Mouse (Mus musculus) embryonic facial prominence, embryonic 12.5 days (tissue): ENCODE data around the gene Sergef. TPM values are rescaled to one million over a fixed set of nuclear protein-coding genes. Genes with fewer than 3 reads are reported as not detected.

Experiments
- ATAC-seq: fragments of 200-750 bp; cut with Nextera tagmentation; 2 replicates; pipeline ENCODE4 v1.8.0; 2017; ENCODE audit not compliant: insufficient number of reproducible peaks, insufficient read depth, low FRiP score, low TSS enrichment
- H3K27ac ChIP-seq: fragments of 300-500 bp; sonication (generic); 2 replicates; pipeline ENCODE4 v1.5.1; 2016; ENCODE audit warnings: mild to moderate bottlenecking
- H3K27me3 ChIP-seq: fragments of 300-500 bp; sonication (generic); 2 replicates; pipeline ENCODE4 v1.6.1; 2016; ENCODE audit warnings: mild to moderate bottlenecking, moderate library complexity
- H3K36me3 ChIP-seq: fragments of 300-500 bp; sonication (generic); 2 replicates; pipeline ENCODE4 v1.6.1; 2016; ENCODE audit warnings: mild to moderate bottlenecking
- H3K4me1 ChIP-seq: fragments of 300-500 bp; sonication (generic); 2 replicates; pipeline ENCODE4 v1.6.1; 2016
- H3K4me2 ChIP-seq: fragments of 300-500 bp; sonication (generic); replicated peaks from 2 replicates; pipeline ENCODE4 v1.6.1; 2016; ENCODE audit warnings: mild to moderate bottlenecking, moderate library complexity
- H3K4me3 ChIP-seq: fragments of 300-500 bp; sonication (generic); 2 replicates; pipeline ENCODE4 v1.5.1; 2016; ENCODE audit warnings: mild to moderate bottlenecking
- H3K9ac ChIP-seq: fragments of 300-500 bp; sonication (generic); 2 replicates; pipeline ENCODE4 v1.6.1; 2016; ENCODE audit warnings: mild to moderate bottlenecking, moderate library complexity
- H3K9me3 ChIP-seq: fragments of 300-500 bp; sonication (generic); 2 replicates; pipeline ENCODE4 v1.6.1; 2016; ENCODE audit warnings: mild to moderate bottlenecking, moderate library complexity
- WGBS: fragments of 180-500 bp; shearing (Covaris S2); methylation state at CpG from one replicate; pipeline ENCODE4 v1.1.7; 2016; 5-methylcytosine and 5-hydroxymethylcytosine counted together
- polyA plus RNA-seq: library from polyadenylated mRNA; unstranded; fragments of >200 nt; fragmentation: Nextera tagmentation; extraction: Ambion mirVana; gene quantifications from 2 replicates; pipeline ENCODE4 v1.2.1, GENCODE M21; 2016

Gene Sergef
- polyA plus RNA-seq, 1 experiment from 2014 or later, result 14.1 TPM

- Histone ChIP-seq H3K27me3 (no peaks in the 10 kb centered on the region), H3K4me2 (no peak overlapping the region), H3K27ac (no peak overlapping the region), H3K36me3 (no peaks in the 10 kb centered on the region), H3K4me3 (no peak overlapping the region), H3K9ac (no peak overlapping the region), H3K9me3 (no peaks in the 10 kb centered on the region), H3K4me1 (peaks cover 4% of the 10 kb centered on the region; the same call in 1 of the 2 replicates)
- no peak for ATAC-seq
- WGBS, result 66% methylated on average over 7 of the region's 7 CpGs
Observed at GRCm38 (mm10) chr7:46554003-46554402, 85.6 kb downstream of the Sergef start.

GRCm38 (mm10) chr7:46551935-46552752, 87.5 kb downstream of the Sergef start:
- H3K27ac ChIP-seq, result no peak overlapping the region
- no peak overlapping the region for H3K4me2 ChIP-seq
- WGBS, result 60% methylated on average over 20 of the region's 20 CpGs
- H3K27me3 ChIP-seq, result no peaks in the 10 kb centered on the region
- H3K4me1 ChIP-seq, result peaks cover 4% of the 10 kb centered on the region; the same call in 1 of the 2 replicates
- H3K9me3 ChIP-seq, result no peaks in the 10 kb centered on the region
- no peak for ATAC-seq
- no peaks in the 10 kb centered on the region for H3K36me3 ChIP-seq
- H3K9ac ChIP-seq, result no peak overlapping the region
- no peak overlapping the region for H3K4me3 ChIP-seq

GRCm38 (mm10) chr7:46551173-46551572, 88.4 kb downstream of the Sergef start:
- no peaks in the 10 kb centered on the region for H3K36me3 ChIP-seq
- no peak overlapping the region for H3K4me3 ChIP-seq
- H3K27me3 ChIP-seq, result no peaks in the 10 kb centered on the region
- no peak overlapping the region for H3K27ac ChIP-seq
- no peaks in the 10 kb centered on the region for H3K9me3 ChIP-seq
- no peak for ATAC-seq
- peaks cover 4% of the 10 kb centered on the region; the same call in 1 of the 2 replicates for H3K4me1 ChIP-seq
- H3K4me2 ChIP-seq, result no peak overlapping the region
- WGBS, result 80% methylated on average over 7 of the region's 7 CpGs
- no peak overlapping the region for H3K9ac ChIP-seq

- H3K9me3 ChIP-seq, result no peaks in the 10 kb centered on the region
- ATAC-seq, result no peak
- no peak overlapping the region for H3K4me2 ChIP-seq
- H3K4me1 ChIP-seq, result peaks cover 4% of the 10 kb centered on the region; the same call in 1 of the 2 replicates
- WGBS, result 86% methylated on average over 3 of the region's 3 CpGs
- no peaks in the 10 kb centered on the region for H3K36me3 ChIP-seq
- H3K4me3 ChIP-seq, result no peak overlapping the region
- H3K9ac ChIP-seq, result no peak overlapping the region
- H3K27me3 ChIP-seq, result no peaks in the 10 kb centered on the region
- no peak overlapping the region for H3K27ac ChIP-seq
Observed at GRCm38 (mm10) chr7:46548124-46548523, 91.5 kb downstream of the Sergef start.

GRCm38 (mm10) chr7:46547642-46548041, 92.0 kb downstream of the Sergef start:
- H3K9ac ChIP-seq, result no peak overlapping the region
- WGBS, result 96% methylated on average over 3 of the region's 3 CpGs
- ATAC-seq, result no peak
- H3K4me1 ChIP-seq, result peaks cover 4% of the 10 kb centered on the region; the same call in 1 of the 2 replicates
- H3K4me3 ChIP-seq, result no peak overlapping the region
- H3K9me3 ChIP-seq, result no peaks in the 10 kb centered on the region
- no peak overlapping the region for H3K4me2 ChIP-seq
- no peaks in the 10 kb centered on the region for H3K27me3 ChIP-seq
- H3K36me3 ChIP-seq, result no peaks in the 10 kb centered on the region
- no peak overlapping the region for H3K27ac ChIP-seq

GRCm38 (mm10) chr7:46546539-46546938, 93.1 kb downstream of the Sergef start:
- no peak overlapping the region for H3K27ac ChIP-seq
- no peak for ATAC-seq
- H3K4me2 ChIP-seq, result no peak overlapping the region
- WGBS, result 60% methylated on average over 4 of the region's 4 CpGs
- no peaks in the 10 kb centered on the region for H3K27me3 ChIP-seq
- no peak overlapping the region for H3K4me3 ChIP-seq
- no peak overlapping the region for H3K9ac ChIP-seq
- H3K4me1 ChIP-seq, result no peaks in the 10 kb centered on the region
- no peaks in the 10 kb centered on the region for H3K9me3 ChIP-seq
- H3K36me3 ChIP-seq, result no peaks in the 10 kb centered on the region

GRCm38 (mm10) chr7:46544195-46544641, 95.4 kb downstream of the Sergef start:
- ATAC-seq, result no peak
- Histone ChIP-seq H3K27me3 (no peaks in the 10 kb centered on the region), H3K36me3 (no peaks in the 10 kb centered on the region), H3K9ac (no peak overlapping the region), H3K4me2 (no peak overlapping the region), H3K9me3 (no peaks in the 10 kb centered on the region), H3K4me1 (no peaks in the 10 kb centered on the region), H3K4me3 (no peak overlapping the region), H3K27ac (no peak overlapping the region)
- 78% methylated on average over 12 of the region's 12 CpGs for WGBS

GRCm38 (mm10) chr7:46542117-46542516, 97.5 kb downstream of the Sergef start:
- no peaks in the 10 kb centered on the region for H3K27me3 ChIP-seq
- H3K27ac ChIP-seq, result no peak overlapping the region
- ATAC-seq, result no peak
- H3K4me1 ChIP-seq, result no peaks in the 10 kb centered on the region
- H3K9me3 ChIP-seq, result no peaks in the 10 kb centered on the region
- WGBS, result 85% methylated on average over 3 of the region's 3 CpGs
- H3K36me3 ChIP-seq, result no peaks in the 10 kb centered on the region
- H3K4me2 ChIP-seq, result no peak overlapping the region
- no peak overlapping the region for H3K9ac ChIP-seq
- H3K4me3 ChIP-seq, result no peak overlapping the region

- Histone ChIP-seq H3K9me3 (no peaks in the 10 kb centered on the region), H3K4me2 (no peak overlapping the region), H3K4me1 (peaks cover 3% of the 10 kb centered on the region; the same call in 1 of the 2 replicates), H3K9ac (no peak overlapping the region), H3K4me3 (no peak overlapping the region), H3K27ac (no peak overlapping the region), H3K36me3 (no peaks in the 10 kb centered on the region), H3K27me3 (no peaks in the 10 kb centered on the region)
- ATAC-seq, result no peak
- 73% methylated on average over 1 of the region's 1 CpGs for WGBS
Observed at GRCm38 (mm10) chr7:46540616-46541015, 99.0 kb downstream of the Sergef start.

GRCm38 (mm10) chr7:46536456-46537097, 103.0 kb downstream of the Sergef start:
- H3K4me1 ChIP-seq, result peaks cover 9% of the 10 kb centered on the region; the same call in 1 of the 2 replicates
- H3K9ac ChIP-seq, result no peak overlapping the region
- H3K36me3 ChIP-seq, result no peaks in the 10 kb centered on the region
- H3K27me3 ChIP-seq, result no peaks in the 10 kb centered on the region
- no peak overlapping the region for H3K4me3 ChIP-seq
- no peaks in the 10 kb centered on the region for H3K9me3 ChIP-seq
- H3K27ac ChIP-seq, result no peak overlapping the region
- WGBS, result 81% methylated on average over 9 of the region's 9 CpGs
- no peak overlapping the region for H3K4me2 ChIP-seq
- no peak for ATAC-seq

GRCm38 (mm10) chr7:46535429-46535799, 104.2 kb downstream of the Sergef start:
- Histone ChIP-seq H3K27ac (no peak overlapping the region), H3K4me2 (no peak overlapping the region), H3K9ac (no peak overlapping the region), H3K36me3 (no peaks in the 10 kb centered on the region), H3K27me3 (no peaks in the 10 kb centered on the region), H3K9me3 (no peaks in the 10 kb centered on the region), H3K4me1 (peaks cover 9% of the 10 kb centered on the region; the same call in 1 of the 2 replicates), H3K4me3 (no peak overlapping the region)
- 0 out of 2 replicates have a peak, but pooled peaks have one; percentile 54 for ATAC-seq
- WGBS, result 14% methylated on average over 10 of the region's 10 CpGs
